In the genomic region with DNA sequence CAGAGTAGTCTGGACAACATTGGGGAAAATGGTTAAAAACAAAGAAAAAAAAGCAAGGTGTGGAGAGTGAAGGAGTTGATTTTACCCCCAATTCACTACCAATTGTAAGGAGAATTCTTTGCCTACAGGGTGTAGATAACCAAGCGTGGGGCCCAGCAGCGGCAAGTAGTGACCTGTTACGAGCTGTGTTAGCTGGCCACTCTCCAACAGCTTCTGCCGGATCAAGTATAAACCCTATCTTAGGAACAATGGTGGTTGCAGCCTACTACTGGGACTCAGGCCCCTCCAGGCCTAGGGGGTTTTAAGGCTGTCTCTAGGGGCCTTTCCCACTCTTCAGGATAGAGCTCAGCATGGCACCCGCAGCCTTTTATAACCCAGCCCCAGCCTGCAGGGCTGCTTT, we compare ENCODE assay signal across 1 mouse cellular context.
TF ChIP-seq lines count a peak whose summit lies in the region.

No protein-coding gene starts in this region.

TF ChIP-seq in MEL, 35 proteins besides CTCF, POLR2A, EP300 and RAD21:
- TF ChIP-seq SIN3A (IDR thresholded peaks at IDR 0.05; ENCODE audit: low read length): 0 out of 2 replicates have a peak, but pooled peaks have one; percentile 18
- TF ChIP-seq MYC (IDR thresholded peaks at IDR 0.05; ENCODE audit: low read depth, low read length): 0 out of 2 replicates have a peak, but pooled peaks have one; percentile 2
- no peak for TF ChIP-seq SMC3 (IDR thresholded peaks at IDR 0.05; ENCODE audit: low read depth, low read length)
- TF ChIP-seq E2F4 (IDR thresholded peaks at IDR 0.05; ENCODE audit: borderline replicate concordance, low read depth, low read length): no peak
- TF ChIP-seq GATA1 (IDR thresholded peaks at IDR 0.05; ENCODE audit: low read depth, low read length): 0 out of 2 replicates have a peak, but pooled peaks have one; percentile 4
- TF ChIP-seq NELFE (IDR thresholded peaks at IDR 0.05; ENCODE audit: low read depth, low read length): no peak
TF ChIP-seq in MEL: peak in this region for 3.
